Mouse (Mus musculus) heart, embryonic 10.5 days (tissue): ENCODE data around the gene Usp25. TPM values are rescaled to one million over a fixed set of nuclear protein-coding genes. Genes with fewer than 3 reads are reported as not detected.
A peak's percentile ranks its signal among the peaks of the same experiment; 100 is the strongest.

Experiments
- DNase-seq: peaks from one replicate; pipeline ENCODE4 v3.0.0-alpha.2; 2017; ENCODE audit warnings: low spot score
- H3K27ac ChIP-seq: fragments of 300-500 bp; sonication (generic); 2 replicates; pipeline ENCODE4 v1.5.1; 2016; ENCODE audit warnings: mild to moderate bottlenecking
- H3K27me3 ChIP-seq: fragments of 300-500 bp; sonication (generic); 2 replicates; pipeline ENCODE4 v1.6.1; 2016; ENCODE audit warnings: mild to moderate bottlenecking; ENCODE audit not compliant: poor library complexity, insufficient read depth, severe bottlenecking
- H3K36me3 ChIP-seq: fragments of 300-500 bp; sonication (generic); 2 replicates; pipeline ENCODE4 v1.6.1; 2016; ENCODE audit warnings: mild to moderate bottlenecking, moderate library complexity
- H3K4me1 ChIP-seq: fragments of 300-500 bp; sonication (generic); 2 replicates; pipeline ENCODE4 v1.6.1; 2016; ENCODE audit warnings: mild to moderate bottlenecking
- H3K4me3 ChIP-seq: fragments of 300-500 bp; sonication (generic); 2 replicates; pipeline ENCODE4 v1.5.1; 2016; ENCODE audit warnings: mild to moderate bottlenecking, moderate library complexity
- H3K9me3 ChIP-seq: fragments of 300-500 bp; sonication (generic); 2 replicates; pipeline ENCODE4 v1.6.1; 2016; ENCODE audit warnings: mild to moderate bottlenecking, moderate library complexity
- WGBS: fragments of 180-500 bp; shearing (Covaris S2); methylation state at CpG from one replicate; pipeline ENCODE4 v1.1.7; 2016; 5-methylcytosine and 5-hydroxymethylcytosine counted together
- polyA plus RNA-seq: library from polyadenylated mRNA; unstranded; fragments of >200 nt; fragmentation: Nextera tagmentation; extraction: Ambion mirVana; gene quantifications from 2 replicates; pipeline ENCODE4 v1.2.1, GENCODE M21; 2016

Usp25 gene
- polyA plus RNA-seq, 1 experiment from 2014 or later: 20.8 TPM

- Histone ChIP-seq H3K9me3 (no peaks in the 10 kb centered on the region), H3K36me3 (peaks cover 28% of the 10 kb centered on the region; the same call in 1 of the 2 replicates), H3K27ac (no peak overlapping the region), H3K4me3 (no peak overlapping the region), H3K27me3 (no peaks in the 10 kb centered on the region), H3K4me1 (no peaks in the 10 kb centered on the region)
- WGBS: 85% methylated on average over 8 of the region's 8 CpGs
- DNase-seq: no peak
Measured at GRCm38 (mm10) chr16:77055519-77056159, 42.1 kb downstream of the Usp25 start.

GRCm38 (mm10) chr16:77056160-77056520, 42.6 kb downstream of the Usp25 start:
- Histone ChIP-seq H3K36me3 (peaks cover 28% of the 10 kb centered on the region; the same call in 1 of the 2 replicates), H3K9me3 (no peaks in the 10 kb centered on the region), H3K4me1 (no peaks in the 10 kb centered on the region), H3K27ac (no peak overlapping the region), H3K4me3 (no peak overlapping the region), H3K27me3 (no peaks in the 10 kb centered on the region)
- no peak for DNase-seq
- WGBS: 88% methylated on average over 8 of the region's 8 CpGs

GRCm38 (mm10) chr16:77058567-77058966, 45.1 kb downstream of the Usp25 start:
- 81% methylated on average over 6 of the region's 6 CpGs for WGBS
- no peak for DNase-seq
- H3K36me3 ChIP-seq: peaks cover 30% of the 10 kb centered on the region

GRCm38 (mm10) chr16:77060166-77060565, 46.7 kb downstream of the Usp25 start:
- Histone ChIP-seq H3K9me3 (no peaks in the 10 kb centered on the region), H3K36me3 (peaks cover 39% of the 10 kb centered on the region), H3K27ac (no peak overlapping the region), H3K4me1 (no peaks in the 10 kb centered on the region), H3K4me3 (no peak overlapping the region), H3K27me3 (no peaks in the 10 kb centered on the region)
- 80% methylated on average over 8 of the region's 8 CpGs for WGBS
- DNase-seq: peak; percentile 87

More at GRCm38 (mm10) chr16:77058567-77058966, 45.1 kb downstream of the Usp25 start:
- no peak overlapping the region for H3K27ac ChIP-seq
- H3K4me1 ChIP-seq: no peaks in the 10 kb centered on the region
- no peaks in the 10 kb centered on the region for H3K27me3 ChIP-seq
- H3K4me3 ChIP-seq: no peak overlapping the region
- H3K9me3 ChIP-seq: no peaks in the 10 kb centered on the region

GRCm38 (mm10) chr16:77063916-77064315, 50.4 kb downstream of the Usp25 start:
- Histone ChIP-seq H3K4me1 (no peaks in the 10 kb centered on the region), H3K36me3 (peaks cover 54% of the 10 kb centered on the region), H3K4me3 (no peak overlapping the region), H3K27ac (no peak overlapping the region), H3K9me3 (no peaks in the 10 kb centered on the region), H3K27me3 (no peaks in the 10 kb centered on the region)
- 91% methylated on average over 1 of the region's 1 CpGs for WGBS
- DNase-seq: no peak

- 63% methylated on average over 15 of the region's 15 CpGs for WGBS
- H3K27ac ChIP-seq: no peak overlapping the region
- peaks cover 42% of the 10 kb centered on the region for H3K36me3 ChIP-seq
- no peaks in the 10 kb centered on the region for H3K9me3 ChIP-seq
- no peak overlapping the region for H3K4me3 ChIP-seq
- no peaks in the 10 kb centered on the region for H3K4me1 ChIP-seq
- no peak for DNase-seq
- no peaks in the 10 kb centered on the region for H3K27me3 ChIP-seq
Measured at GRCm38 (mm10) chr16:77076954-77077735, 63.6 kb downstream of the Usp25 start.

- 94% methylated on average over 2 of the region's 2 CpGs for WGBS
- peaks cover 40% of the 10 kb centered on the region for H3K36me3 ChIP-seq
- DNase-seq: no peak
Measured at GRCm38 (mm10) chr16:77077736-77078005, 64.2 kb downstream of the Usp25 start.

GRCm38 (mm10) chr16:77084071-77084470, 70.6 kb downstream of the Usp25 start:
- Histone ChIP-seq H3K27ac (no peak overlapping the region), H3K4me3 (no peak overlapping the region), H3K36me3 (peaks cover 50% of the 10 kb centered on the region), H3K27me3 (no peaks in the 10 kb centered on the region), H3K4me1 (no peaks in the 10 kb centered on the region), H3K9me3 (no peaks in the 10 kb centered on the region)
- WGBS: 74% methylated on average over 2 of the region's 2 CpGs
- no peak for DNase-seq

More at GRCm38 (mm10) chr16:77077736-77078005, 64.2 kb downstream of the Usp25 start:
- Histone ChIP-seq H3K4me3 (no peak overlapping the region), H3K9me3 (no peaks in the 10 kb centered on the region), H3K27ac (no peak overlapping the region), H3K4me1 (no peaks in the 10 kb centered on the region), H3K27me3 (no peaks in the 10 kb centered on the region)

GRCm38 (mm10) chr16:77089806-77090205, 76.3 kb downstream of the Usp25 start:
- Histone ChIP-seq H3K9me3 (no peaks in the 10 kb centered on the region), H3K36me3 (peaks cover 34% of the 10 kb centered on the region), H3K4me3 (no peak overlapping the region), H3K27me3 (no peaks in the 10 kb centered on the region), H3K27ac (no peak overlapping the region), H3K4me1 (no peaks in the 10 kb centered on the region)
- WGBS: 83% methylated on average over 3 of the region's 3 CpGs
- no peak for DNase-seq

GRCm38 (mm10) chr16:77093526-77093925, 80.0 kb downstream of the Usp25 start:
- Histone ChIP-seq H3K27me3 (no peaks in the 10 kb centered on the region), H3K36me3 (peaks cover 28% of the 10 kb centered on the region), H3K9me3 (no peaks in the 10 kb centered on the region), H3K4me3 (no peak overlapping the region), H3K4me1 (no peaks in the 10 kb centered on the region), H3K27ac (no peak overlapping the region)
- DNase-seq: no peak
- whole genome bisulfite sequencing: 79% methylated on average over 9 of the region's 9 CpGs

GRCm38 (mm10) chr16:77095017-77095551, 81.6 kb downstream of the Usp25 start:
- Histone ChIP-seq H3K36me3 (peaks cover 26% of the 10 kb centered on the region), H3K4me3 (no peak overlapping the region), H3K9me3 (no peaks in the 10 kb centered on the region), H3K4me1 (no peaks in the 10 kb centered on the region), H3K27ac (no peak overlapping the region), H3K27me3 (no peaks in the 10 kb centered on the region)
- 88% methylated on average over 7 of the region's 7 CpGs for WGBS
- DNase-seq: no peak

- H3K4me3 ChIP-seq: no peak overlapping the region
- H3K27me3 ChIP-seq: no peaks in the 10 kb centered on the region
- no peaks in the 10 kb centered on the region for H3K9me3 ChIP-seq
- H3K27ac ChIP-seq: no peak overlapping the region
- H3K36me3 ChIP-seq: peaks cover 22% of the 10 kb centered on the region
- 76% methylated on average over 8 of the region's 8 CpGs for WGBS
- H3K4me1 ChIP-seq: no peaks in the 10 kb centered on the region
- DNase-seq: no peak
Measured at GRCm38 (mm10) chr16:77099018-77099869, 85.7 kb downstream of the Usp25 start.
